Mouse (Mus musculus) mature B cell (primary cell): Measurements from ENCODE around the gene Rps4x.
"Not testable (repeated sequence)": the region's sequence is repeated elsewhere in the genome, so short reads cannot be mapped to it uniquely, and the experiment has no call there.

Experiments
- in situ Hi-C: fragments of 300-500 bp; cut with MboI; formaldehyde crosslinking; loops from 2 replicates; pipeline ENCODE4 v1.14.3; 2019

Rps4x gene

GRCm38 (mm10) chrX:102188712-102189497, at the start of gene Rps4x:
Rps4x (minus strand) TSS chrX:102189394.
- in situ Hi-C loops = no loop called here

GRCm38 (mm10) chrX:102219126-102219525, 29.9 kb upstream of the Rps4x start:
- in situ Hi-C loops = no loop called here

- in situ Hi-C loops = not testable (repeated sequence)
Measured at GRCm38 (mm10) chrX:102215356-102215755, 26.2 kb upstream of the Rps4x start.

- in situ Hi-C loops = no loop called here
Measured at GRCm38 (mm10) chrX:102190840-102191239, 1.6 kb upstream of the Rps4x start.

- in situ Hi-C loops = no loop called here
Measured at GRCm38 (mm10) chrX:102189581-102189980, 387 bp upstream of the Rps4x start.

- in situ Hi-C loops = no loop called here
Measured at GRCm38 (mm10) chrX:102187023-102187699, 2.0 kb downstream of the Rps4x start.

- in situ Hi-C loops = no loop called here
Measured at GRCm38 (mm10) chrX:102182575-102182974, 6.6 kb downstream of the Rps4x start.

- in situ Hi-C loops = no loop called here
Measured at GRCm38 (mm10) chrX:102175538-102176287, 13.5 kb downstream of the Rps4x start.

- in situ Hi-C loops = no loop called here
Measured at GRCm38 (mm10) chrX:102170900-102171299, 18.3 kb downstream of the Rps4x start.

- in situ Hi-C loops = no loop called here
Measured at GRCm38 (mm10) chrX:102170135-102170534, 19.1 kb downstream of the Rps4x start.

GRCm38 (mm10) chrX:102169724-102170123, 19.5 kb downstream of the Rps4x start:
- in situ Hi-C loops = no loop called here

- in situ Hi-C loops = no loop called here
Measured at GRCm38 (mm10) chrX:102166986-102167385, 22.2 kb downstream of the Rps4x start.

- in situ Hi-C loops = no loop called here
Measured at GRCm38 (mm10) chrX:102166521-102166920, 22.7 kb downstream of the Rps4x start.

GRCm38 (mm10) chrX:102163529-102163928, 25.7 kb downstream of the Rps4x start:
- in situ Hi-C loops = no loop called here

- in situ Hi-C loops = no loop called here
Measured at GRCm38 (mm10) chrX:102163096-102163495, 26.1 kb downstream of the Rps4x start.

- in situ Hi-C loops = no loop called here
Measured at GRCm38 (mm10) chrX:102160528-102160927, 28.7 kb downstream of the Rps4x start.

GRCm38 (mm10) chrX:102159778-102160177, 29.4 kb downstream of the Rps4x start:
- in situ Hi-C loops = no loop called here

- in situ Hi-C loops = no loop called here
Measured at GRCm38 (mm10) chrX:102157423-102157791, 31.8 kb downstream of the Rps4x start.

GRCm38 (mm10) chrX:102156618-102157422, 32.4 kb downstream of the Rps4x start, which contains the start of gene Ercc6l:
Ercc6l (minus strand) TSS chrX:102157091.
- in situ Hi-C loops = no loop called here

- in situ Hi-C loops = no loop called here
Measured at GRCm38 (mm10) chrX:102141157-102141556, 48.0 kb downstream of the Rps4x start.
